13 mouse cellular contexts compared by ENCODE assay signal in the genomic region with DNA sequence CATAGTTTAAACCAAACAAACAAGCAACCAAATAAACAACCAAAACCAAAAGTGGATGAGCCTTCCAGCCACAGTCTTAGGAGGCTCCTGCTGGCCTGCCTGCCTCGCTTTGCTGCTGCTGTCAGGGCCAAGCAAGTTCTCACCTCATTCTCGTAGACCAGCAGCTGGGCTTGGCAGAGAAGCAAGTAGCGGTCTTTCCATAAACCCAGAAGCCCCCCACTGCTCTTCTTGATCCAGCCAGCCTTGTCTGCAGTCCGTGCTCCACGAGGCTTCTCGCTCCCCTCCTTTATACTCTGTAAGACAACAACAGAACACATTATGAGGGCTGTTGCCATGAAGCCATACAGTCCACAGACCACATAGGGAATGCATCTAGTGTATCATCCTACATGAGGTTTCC. TPM values are rescaled to one million over a fixed set of nuclear protein-coding genes. Genes with fewer than 3 reads are reported as not detected.
"Had no signal": no experiment of that assay in that cellular context is flagged by ENCODE, and none has a peak within 500 bp of the region (broad histone marks: within the 10 kb centered on the region; RNA-seq: fewer than 3 reads in every experiment).

No protein-coding gene starts in this region.

- H3K9ac ChIP-seq: liver, embryonic 15.5 days; midbrain, embryonic 12.5 days had no signal

- H3K27me3 ChIP-seq: liver, embryonic 15.5 days; midbrain, embryonic 12.5 days had no signal

- H3K27ac ChIP-seq: left cerebral cortex, adult 2 months; limb, embryonic 10.5 days; midbrain, embryonic 12.5 days had no signal

- H3K9me3 ChIP-seq: limb, embryonic 10.5 days; liver, embryonic 15.5 days; midbrain, embryonic 12.5 days had no signal

- ATAC-seq: intestine, embryonic 16.5 days; midbrain, embryonic 16.5 days had no signal

- DNase-seq: kidney, adult 8-10 months; kidney, postnatal 25 days; right cerebral cortex, postnatal 25 days; thymus, postnatal 36 days had no signal

- H3K4me2 ChIP-seq: liver, embryonic 15.5 days; midbrain, embryonic 12.5 days had no signal

- H3K4me3 ChIP-seq: left cerebral cortex, adult 2 months; limb, embryonic 10.5 days; liver, embryonic 15.5 days; midbrain, embryonic 12.5 days had no signal

RNA-seq across cellular contexts. Expression of gene Ankdd1a, which starts 52.8 kb away (rescaled TPM):
- total RNA-seq: megakaryocyte progenitor cell, adult 5-6 weeks had no signal
- polyA plus RNA-seq: intestine, embryonic 16.5 days; kidney, embryonic 16.5 days; limb, embryonic 10.5 days; liver, embryonic 15.5 days; small intestine, adult 2 months had no signal
